Mouse (Mus musculus) gastrocnemius, adult 2 months (tissue): ENCODE measurements around the gene Sdc1. TPM values are rescaled to one million over a fixed set of nuclear protein-coding genes. Genes with fewer than 3 reads are reported as not detected.

Source experiments
- DNase-seq: peaks from one replicate; pipeline ENCODE4 v3.0.0; 2022
- H3K27ac ChIP-seq: fragments of 200-600 bp; 2 replicates; pipeline ENCODE4 v1.8.1; 2022; ENCODE audit warnings: mild to moderate bottlenecking
- H3K4me3 ChIP-seq: fragments of 200-600 bp; 2 replicates; pipeline ENCODE4 v1.8.1; 2022; ENCODE audit warnings: mild to moderate bottlenecking, moderate library complexity
- CTCF ChIP-seq: fragments of 200-600 bp; IDR thresholded peaks from 2 replicates; pipeline ENCODE4 v1.8.1; 2022; ENCODE audit warnings: antibody characterized with exemption, mild to moderate bottlenecking, moderate library complexity
- intact Hi-C: fragments of 180-260 bp; cut with DNase I; formaldehyde crosslinking; loops from one replicate; pipeline ENCODE4 v1.15.1; 2025
- long read RNA-seq, 2 experiments: library from polyadenylated mRNA; stranded (forward); transcript quantifications; one replicate each; pipeline ENCODE4 v2.0.0; 2021
- total RNA-seq, 2 experiments: library from RNA; stranded (reverse); gene quantifications; 2 replicates each; pipeline ENCODE4 v1.2.3; 2021

Gene Sdc1
- total RNA-seq = 1 to 10 TPM; 1.9 to 2.7 TPM
- long read RNA-seq, experiment 1, transcript Sdc1-201 (5 exons, 3,157 nt) = major isoform, 7 of 9 reads
- long read RNA-seq, experiment 1, partial matches to known transcripts = 1 of 9 reads
- long read RNA-seq, experiment 1, other reads (novel, unspliced or antisense) = 1 of 9 reads
- long read RNA-seq, experiment 2, transcript Sdc1-201 (5 exons, 3,157 nt) = major isoform, 7 of 8 reads
- long read RNA-seq, experiment 2, partial matches to known transcripts = 0 of 8 reads
- long read RNA-seq, experiment 2, other reads (novel, unspliced or antisense) = 1 of 8 reads

DNA sequence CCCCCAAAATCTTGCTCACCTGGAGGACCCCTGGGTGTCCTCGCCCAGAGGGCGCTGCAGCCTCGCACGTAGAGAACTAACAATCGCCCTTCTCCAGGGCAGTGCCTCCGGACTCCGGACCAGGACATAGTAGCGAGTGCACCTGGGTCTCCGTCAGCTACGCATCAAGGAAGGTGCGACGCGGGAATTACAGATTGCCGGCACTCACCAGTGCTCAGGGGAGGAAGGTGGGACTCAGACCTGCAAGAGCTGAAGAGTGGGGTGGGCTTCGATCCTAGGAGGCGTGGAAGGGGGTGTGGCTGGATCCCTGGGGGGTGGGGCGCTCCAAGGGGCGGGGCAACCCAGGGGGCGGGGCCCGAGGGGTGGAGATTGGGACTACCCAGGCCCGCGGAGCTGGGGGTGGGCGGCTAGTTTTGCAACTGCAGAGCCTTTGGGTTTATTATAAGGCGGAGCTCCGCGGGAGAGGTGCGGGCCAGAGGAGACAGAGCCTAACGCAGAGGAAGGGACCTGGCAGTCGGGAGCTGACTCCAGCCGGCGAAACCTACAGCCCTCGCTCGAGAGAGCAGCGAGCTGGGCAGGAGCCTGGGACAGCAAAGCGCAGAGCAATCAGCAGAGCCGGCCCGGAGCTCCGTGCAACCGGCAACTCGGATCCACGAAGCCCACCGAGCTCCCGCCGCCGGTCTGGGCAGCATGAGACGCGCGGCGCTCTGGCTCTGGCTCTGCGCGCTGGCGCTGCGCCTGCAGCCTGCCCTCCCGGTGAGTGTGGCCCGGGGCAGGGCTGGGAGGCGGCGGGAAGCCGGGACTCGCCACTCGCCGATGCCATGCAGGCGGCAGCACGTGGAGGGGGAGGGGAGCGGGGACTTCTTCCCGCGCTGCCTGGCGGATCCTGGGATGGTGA lies at the start of gene Sdc1:
Sdc1 (plus strand) TSS at position 378 of the 898 bp plus-strand sequence.
- intact Hi-C loops = loop anchor here (5.0 kb wide), 1 partner anchor 116 kb away; no protein-coding TSS in a partner anchor
- DNase-seq = peak; percentile 77
- Histone ChIP-seq H3K4me3 (peak within 1 kb of the TSS; percentile 75), H3K27ac (peak within 1 kb of the TSS; percentile 70)
- peak; percentile 41 for TF ChIP-seq CTCF

DNA sequence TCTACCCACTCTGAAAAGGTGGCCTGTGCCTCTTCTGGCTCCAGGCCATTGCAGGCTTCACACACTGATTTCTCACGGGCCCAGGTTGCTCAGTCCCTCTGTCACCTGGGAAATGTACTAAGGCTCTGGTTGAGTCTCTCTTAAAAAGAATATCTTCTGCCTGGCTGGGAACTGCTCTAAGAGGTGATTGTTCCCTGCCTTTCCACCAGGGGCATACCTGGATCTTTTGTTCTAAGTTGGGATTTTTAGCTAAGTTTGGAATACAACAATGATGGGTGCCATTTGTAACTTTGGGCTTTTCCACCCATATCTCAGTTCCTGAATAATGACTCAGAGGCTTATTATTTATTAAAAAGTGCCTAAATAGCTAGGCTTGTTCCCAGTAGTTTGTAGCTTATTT lies 44.2 kb upstream of the Sdc1 start:
- intact Hi-C loops = loop anchor here (10.0 kb wide), 1 partner anchor 158 kb away; no protein-coding TSS in a partner anchor
- TF ChIP-seq CTCF = no peak
- no peak for DNase-seq

DNA sequence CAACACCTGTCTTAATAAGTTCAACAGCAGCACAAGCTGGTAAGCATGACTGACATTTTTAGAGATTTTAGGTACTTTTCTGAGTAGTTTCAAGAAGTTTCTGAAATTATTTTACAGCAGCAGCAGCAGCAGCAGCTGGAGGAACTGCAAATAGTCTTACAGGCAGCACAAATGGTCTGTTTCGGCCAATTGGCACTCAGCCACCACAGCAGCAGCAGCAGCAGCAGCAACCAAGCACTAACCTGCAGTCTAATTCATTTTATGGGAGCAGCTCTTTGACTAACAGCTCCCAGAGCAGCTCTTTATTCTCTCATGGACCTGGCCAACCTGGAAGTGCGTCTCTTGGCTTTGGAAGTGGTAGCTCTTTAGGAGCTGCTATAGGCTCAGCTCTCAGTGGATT lies 42.4 kb upstream of the Sdc1 start:
- H3K27ac ChIP-seq = no peak overlapping the region
- no peak for TF ChIP-seq CTCF
- peak; percentile 39 for DNase-seq
- intact Hi-C loops = loop anchor here (10.0 kb wide), 1 partner anchor 156 kb away; no protein-coding TSS in a partner anchor
- H3K4me3 ChIP-seq = no peak overlapping the region

More for the DNA sequence above, 44.2 kb upstream of the Sdc1 start:
- Histone ChIP-seq H3K4me3 (no peak overlapping the region), H3K27ac (no peak overlapping the region)

DNA sequence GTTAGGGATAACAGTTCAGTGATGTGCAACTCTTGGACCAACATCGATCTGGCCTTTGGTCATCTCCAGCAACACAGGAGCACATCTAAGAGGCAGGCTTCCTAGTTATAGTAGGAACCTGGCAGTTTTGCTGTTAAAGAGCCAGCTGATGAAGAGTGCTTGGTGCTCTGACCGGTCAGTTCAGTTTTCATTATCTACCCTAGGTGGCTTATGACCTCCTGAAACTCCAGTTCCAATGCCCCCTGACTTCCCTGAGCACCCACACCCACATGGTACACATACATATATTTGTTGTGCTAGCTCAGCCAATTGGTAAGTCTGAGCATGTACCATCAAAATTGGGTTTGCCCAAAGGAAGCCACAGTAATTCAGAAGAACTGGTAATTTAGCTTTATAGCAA lies 17.5 kb upstream of the Sdc1 start:
- intact Hi-C loops = no loop called here
- Histone ChIP-seq H3K4me3 (no peak overlapping the region), H3K27ac (no peak overlapping the region)
- TF ChIP-seq CTCF = no peak
- DNase-seq = no peak

DNA sequence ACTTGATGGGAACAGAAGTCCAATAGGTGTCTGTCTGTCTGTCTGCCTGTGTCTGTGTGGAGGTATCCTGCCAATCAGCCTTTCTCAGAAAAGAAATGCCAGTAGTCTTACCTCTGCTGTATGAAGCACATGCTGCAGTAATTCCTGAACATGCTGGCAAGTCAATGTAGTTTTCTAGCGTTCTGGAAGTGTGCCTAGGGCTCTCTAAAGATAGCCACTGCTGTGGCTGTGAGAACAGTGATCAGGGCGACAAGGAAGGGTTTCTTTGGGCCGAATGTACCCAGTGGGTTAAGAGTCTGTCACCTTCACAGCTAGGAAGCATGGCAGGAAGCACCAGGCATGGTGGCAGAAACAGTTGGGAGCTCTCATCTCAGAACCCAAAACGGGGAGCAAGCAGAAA lies 17.0 kb upstream of the Sdc1 start:
- no peak overlapping the region for H3K27ac ChIP-seq
- DNase-seq = peak; percentile 46
- H3K4me3 ChIP-seq = no peak overlapping the region
- no peak for TF ChIP-seq CTCF
- intact Hi-C loops = no loop called here

DNA sequence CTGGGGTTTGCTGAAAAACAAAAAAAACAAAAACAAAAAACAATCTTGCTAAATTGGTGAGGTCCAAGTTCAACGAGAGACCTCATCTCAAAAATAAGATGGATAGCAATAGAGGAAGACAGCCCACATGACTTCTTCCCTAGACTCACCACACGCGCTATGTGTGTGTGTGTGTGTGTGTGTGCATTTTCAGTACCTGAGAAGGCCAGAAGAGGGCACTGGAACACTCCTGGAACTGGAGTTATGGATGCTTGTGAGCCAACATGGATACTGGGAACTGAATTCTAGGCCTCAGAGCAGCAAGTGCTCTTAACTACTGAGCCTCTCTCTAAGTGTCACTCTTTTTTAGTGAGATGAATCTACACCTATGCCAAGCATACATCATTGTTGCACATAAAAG lies 13.1 kb upstream of the Sdc1 start:
- H3K27ac ChIP-seq = no peak overlapping the region
- no peak overlapping the region for H3K4me3 ChIP-seq
- TF ChIP-seq CTCF = peak; percentile 29
- no peak for DNase-seq
- intact Hi-C loops = no loop called here

DNA sequence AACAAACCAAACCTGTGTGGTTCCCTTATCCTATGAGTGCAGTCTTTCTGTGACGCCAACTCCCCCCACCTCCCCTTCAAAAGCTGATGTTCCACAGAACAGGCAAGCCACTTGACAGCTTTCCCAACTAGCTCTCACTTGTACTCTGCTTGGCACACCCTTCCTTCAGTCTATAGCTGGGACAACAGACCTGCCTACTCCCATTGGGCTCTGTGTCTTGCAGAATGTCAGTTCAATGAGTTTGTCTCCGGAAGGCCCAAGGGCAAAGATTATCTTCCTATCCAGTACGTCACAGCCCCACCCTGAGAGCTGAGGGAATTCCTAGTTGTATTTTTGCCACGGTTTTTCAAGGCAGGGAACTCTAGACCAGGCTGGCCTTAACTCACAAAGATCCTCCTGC lies 12.0 kb upstream of the Sdc1 start:
- intact Hi-C loops = no loop called here
- H3K4me3 ChIP-seq = no peak overlapping the region
- H3K27ac ChIP-seq = no peak overlapping the region
- no peak for TF ChIP-seq CTCF
- DNase-seq = no peak

DNA sequence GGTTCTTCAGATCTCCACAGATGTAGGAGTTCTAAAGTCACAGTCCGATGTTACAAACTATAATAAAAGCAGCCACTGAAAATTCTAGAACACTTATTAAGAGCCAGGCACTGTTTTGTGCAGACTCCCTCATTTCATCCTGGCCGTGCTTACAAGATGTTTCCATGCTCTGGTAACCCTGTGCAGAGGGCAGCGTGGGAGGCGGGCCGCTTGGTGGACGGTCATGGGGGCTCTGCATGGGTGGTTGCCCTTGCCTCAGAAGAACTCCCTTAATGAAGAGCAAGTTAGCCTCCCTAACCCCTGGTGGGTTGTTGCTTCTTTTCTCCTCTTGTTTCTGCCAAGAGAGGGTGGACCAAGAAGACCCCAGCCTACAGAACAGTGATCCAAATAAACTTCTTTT lies 11.3 kb upstream of the Sdc1 start:
- intact Hi-C loops = no loop called here
- no peak for DNase-seq
- Histone ChIP-seq H3K27ac (no peak overlapping the region), H3K4me3 (no peak overlapping the region)
- no peak for TF ChIP-seq CTCF

DNA sequence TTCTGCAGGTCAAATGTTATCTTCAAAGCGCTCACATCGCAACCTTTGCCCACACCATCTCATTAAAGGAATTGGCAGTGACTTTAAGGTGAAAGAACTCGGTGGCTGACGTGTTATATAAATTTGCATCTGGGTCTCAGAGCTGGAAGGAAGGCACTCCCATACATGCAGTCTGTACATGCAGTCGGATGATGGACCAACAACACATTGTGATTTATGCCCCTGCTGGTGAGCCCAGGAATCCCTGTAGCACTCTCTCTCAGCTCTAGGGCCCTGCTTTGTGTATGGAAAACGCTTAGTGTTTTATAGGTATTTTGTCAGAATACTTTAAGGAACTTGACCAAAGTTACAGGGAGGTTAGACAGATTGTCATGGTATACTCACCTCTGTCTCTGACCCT lies 10.6 kb upstream of the Sdc1 start:
- TF ChIP-seq CTCF = no peak
- intact Hi-C loops = no loop called here
- Histone ChIP-seq H3K27ac (no peak overlapping the region), H3K4me3 (no peak overlapping the region)
- no peak for DNase-seq

DNA sequence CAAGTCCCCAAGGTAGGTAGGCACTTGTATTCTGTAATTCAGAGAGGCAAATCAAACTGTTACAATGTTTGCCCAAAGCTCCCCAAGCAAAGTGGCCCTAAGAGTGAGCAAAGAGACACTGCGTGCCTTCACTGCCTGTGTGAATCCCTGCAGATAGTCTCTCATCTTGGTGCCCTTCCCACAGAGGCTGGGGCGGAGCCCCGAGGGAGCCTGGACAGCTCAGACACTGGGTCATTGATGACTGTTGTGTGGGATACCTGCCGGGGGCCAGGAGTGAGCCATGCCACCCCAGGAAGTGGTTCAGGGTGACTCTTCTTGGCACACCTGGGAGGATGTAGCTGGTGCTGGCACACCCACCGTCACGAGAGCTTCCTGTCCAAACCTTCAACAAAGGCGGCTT lies 10.1 kb upstream of the Sdc1 start:
- intact Hi-C loops = no loop called here
- no peak for DNase-seq
- H3K27ac ChIP-seq = no peak overlapping the region
- no peak for TF ChIP-seq CTCF
- H3K4me3 ChIP-seq = no peak overlapping the region

DNA sequence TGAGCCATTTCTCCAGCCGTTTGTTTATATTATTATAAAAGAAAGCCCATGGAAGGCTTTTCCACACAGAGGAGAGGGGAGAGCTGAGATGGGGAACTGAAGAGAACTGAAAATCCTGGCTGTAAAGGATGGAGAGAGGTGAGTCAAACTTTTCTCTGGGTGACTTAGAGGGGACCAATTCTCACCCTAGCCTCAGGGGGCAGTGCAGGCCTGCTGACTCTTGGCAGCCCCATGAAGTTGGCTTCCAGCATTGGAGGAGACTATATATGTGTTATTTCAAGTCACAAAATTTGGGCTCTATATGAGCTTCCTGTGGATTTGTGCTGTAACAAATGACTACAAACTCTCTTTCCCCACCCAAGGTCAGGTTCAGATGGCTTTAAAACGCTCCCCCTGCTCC lies 8.5 kb upstream of the Sdc1 start:
- no peak overlapping the region for H3K27ac ChIP-seq

DNA sequence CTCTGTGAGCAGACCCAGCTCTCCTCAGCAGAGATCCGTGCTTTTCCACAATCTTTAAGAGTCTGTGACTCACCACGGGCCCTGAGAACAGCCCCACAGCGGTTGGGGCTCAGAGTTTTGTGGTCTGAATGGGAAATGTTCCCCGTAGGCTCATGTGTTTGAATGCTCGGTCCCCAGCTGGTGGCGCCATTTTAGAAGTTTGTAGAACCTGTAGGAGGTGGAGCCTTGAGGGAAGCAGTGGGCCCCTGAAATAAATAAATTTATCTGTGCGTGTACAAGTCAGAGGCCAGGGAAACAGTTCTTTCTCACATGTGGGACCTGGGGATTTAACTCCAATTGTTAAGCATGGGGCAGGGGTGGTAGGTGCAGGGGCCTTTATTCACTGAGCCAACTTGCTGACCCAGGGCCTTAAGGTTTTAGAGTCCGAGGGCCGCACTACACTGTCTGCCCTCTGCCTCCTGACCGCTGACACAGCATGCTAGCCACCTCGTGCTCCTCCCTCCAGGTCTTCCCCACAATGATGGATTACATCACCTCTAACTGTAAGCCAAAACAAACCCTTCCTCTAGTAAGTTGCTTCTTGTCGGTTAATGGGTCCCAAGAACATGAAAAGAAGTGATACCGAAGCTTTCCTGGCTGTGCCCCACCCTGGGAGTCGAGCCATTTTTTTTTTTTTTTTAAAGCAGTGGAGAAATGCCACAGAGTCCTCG lies 6.7 kb upstream of the Sdc1 start:
- Histone ChIP-seq H3K27ac (no peak overlapping the region), H3K4me3 (no peak overlapping the region)
- intact Hi-C loops = no loop called here
- no peak for TF ChIP-seq CTCF
- DNase-seq = no peak

More for the DNA sequence above, 8.5 kb upstream of the Sdc1 start:
- no peak for DNase-seq
- intact Hi-C loops = no loop called here
- no peak overlapping the region for H3K4me3 ChIP-seq
- TF ChIP-seq CTCF = peak; percentile 47; the same call in 1 of the 2 replicates
